Mouse (Mus musculus) NIH3T3 (cell line): ENCODE data around the gene Ppp2r3a.

Experiments used
- DNase-seq: peaks from one replicate; pipeline ENCODE4 v3.0.0-alpha.2; 2012; ENCODE audit warnings: low read depth

Ppp2r3a gene

DNA sequence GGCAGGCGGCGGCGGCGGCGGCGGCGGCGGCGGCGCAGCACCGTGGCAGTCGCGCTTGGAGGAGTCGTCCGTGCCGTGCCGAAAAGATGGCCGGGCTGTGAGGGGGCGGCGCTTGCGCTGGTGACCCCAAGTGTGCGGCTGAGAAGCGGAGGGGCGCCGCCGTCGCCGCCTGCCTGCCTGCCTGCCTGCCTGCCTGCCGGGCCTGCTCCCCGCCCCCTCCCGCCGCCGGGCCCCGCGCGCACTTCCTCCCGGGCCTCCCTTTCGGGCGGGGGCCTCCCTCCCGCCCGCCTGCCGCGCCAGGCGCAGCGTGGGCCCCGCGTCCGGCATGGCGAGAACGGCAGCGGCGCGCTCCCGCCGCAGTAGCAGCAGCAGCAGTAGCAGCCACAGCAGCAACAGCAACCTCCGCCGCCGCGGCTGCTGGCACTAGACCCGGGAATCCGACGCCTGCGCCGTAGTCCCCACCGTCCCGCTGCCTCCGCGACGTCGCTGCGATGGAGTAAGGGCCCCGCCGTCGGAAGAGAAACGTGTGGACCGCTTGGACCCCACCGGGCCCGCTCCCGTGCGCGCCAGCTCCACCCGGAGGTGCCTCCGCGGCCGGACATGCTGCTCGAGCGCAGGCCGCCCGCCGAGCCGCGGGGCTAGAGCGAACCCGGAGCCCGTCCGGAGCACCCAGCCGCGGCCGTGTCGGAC, 177.1 kb downstream of the Ppp2r3a start:
- peak; percentile 81 for DNase-seq

DNA sequence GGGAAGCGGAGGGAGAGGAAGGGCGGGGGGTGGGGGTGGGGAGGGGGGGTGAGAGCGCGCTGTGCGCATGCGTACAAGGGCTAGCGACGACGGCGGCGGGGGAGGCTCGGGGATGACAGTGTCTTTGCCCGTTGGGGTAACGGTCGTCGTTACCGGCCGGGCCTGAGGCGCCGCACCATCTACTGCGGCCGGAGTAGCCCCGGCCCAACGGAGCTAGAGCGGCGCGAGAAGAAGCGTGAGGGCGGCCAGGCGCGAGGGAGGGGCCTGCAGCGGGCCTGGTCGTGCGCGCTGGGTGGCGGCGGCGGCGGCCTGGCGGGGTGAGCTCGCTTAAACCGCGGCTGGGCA, 177.6 kb downstream of the Ppp2r3a start, which contains the start of gene Msl2:
Gene Msl2 (plus strand): TSS at position 115 of the 345 bp plus-strand sequence.
- no peak for DNase-seq

DNA sequence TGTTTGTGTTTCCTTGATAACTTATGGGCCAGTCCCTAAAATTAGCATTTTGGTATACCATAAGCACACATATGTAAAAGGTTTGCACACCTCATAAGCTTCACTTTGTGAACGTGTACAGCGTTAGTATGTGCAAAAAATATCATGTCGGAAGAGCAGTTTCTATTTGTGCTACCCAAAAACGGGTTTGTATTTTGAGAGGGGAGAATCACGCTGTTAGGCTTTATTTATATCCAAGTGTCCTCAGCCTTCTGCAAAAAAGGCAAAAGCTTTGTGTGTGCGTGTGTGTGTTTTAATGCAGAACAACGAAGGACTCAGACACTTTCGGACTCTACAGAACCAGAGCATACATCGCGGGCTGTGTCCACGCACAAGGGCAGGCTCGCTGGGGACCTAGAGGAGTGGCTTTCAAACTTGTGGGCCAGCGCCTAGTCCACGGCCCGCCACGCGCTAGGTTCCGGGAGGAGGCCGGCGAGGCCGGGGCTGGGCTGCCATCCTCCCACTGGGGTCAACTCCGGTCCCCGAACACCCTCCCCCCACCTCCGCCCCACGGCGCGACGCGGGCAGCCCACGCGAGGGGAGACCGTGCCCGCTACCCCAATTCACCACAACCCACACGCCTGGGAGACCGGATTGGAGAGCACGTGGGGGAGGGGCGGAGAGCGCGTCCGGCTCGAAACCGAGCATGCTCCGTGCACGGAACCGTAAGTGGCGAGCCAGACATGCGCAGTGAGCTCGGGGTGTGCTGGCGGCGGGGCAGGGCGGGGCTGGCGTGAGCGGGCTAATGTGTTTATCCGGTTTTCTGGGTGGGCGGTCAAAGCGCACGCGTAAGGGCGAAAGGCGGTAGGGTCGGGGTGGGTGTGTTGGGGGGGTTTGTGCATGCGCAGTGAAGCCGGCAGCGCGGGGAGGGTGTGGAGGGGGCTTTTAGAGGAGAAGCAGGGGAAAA, 178.3 kb downstream of the Ppp2r3a start:
- DNase-seq = peak; percentile 98

DNA sequence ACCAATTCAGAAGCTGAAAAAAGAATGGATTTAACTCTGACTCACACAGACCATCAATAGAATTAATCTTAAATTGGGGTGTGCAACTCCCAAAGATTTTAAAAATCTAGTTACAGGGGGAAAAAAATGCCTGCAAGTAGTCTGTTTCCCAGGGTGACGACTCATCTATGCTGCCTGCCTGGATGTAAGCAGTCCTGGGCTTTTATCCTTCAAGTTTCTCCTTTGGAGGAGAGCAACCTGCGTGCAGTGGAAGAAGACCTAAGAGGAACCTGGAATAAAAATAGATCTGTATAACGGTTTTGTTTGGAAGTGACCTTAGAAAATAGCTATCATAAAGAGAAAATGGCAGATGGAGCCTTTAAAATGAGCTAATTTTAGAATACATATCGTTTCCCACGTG, 179.1 kb downstream of the Ppp2r3a start:
- DNase-seq = peak; percentile 38

DNA sequence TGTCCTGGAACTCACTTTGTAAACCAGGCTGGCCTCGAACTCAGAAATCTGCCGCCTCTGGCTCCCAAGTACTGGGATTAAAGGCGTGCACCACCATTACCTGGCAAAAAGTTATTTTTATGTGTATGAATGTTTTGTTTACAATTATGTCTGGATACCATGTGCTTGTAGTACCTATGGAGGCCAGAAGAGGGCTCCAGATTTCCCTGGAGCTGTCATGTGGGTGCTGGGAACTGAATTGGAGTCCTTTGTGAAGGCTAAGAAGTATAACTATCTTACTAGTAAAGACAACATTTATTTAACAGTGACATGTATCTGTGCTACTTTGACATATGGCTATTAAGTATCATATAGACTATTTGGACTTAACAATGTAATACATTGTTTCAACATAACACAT, 181.8 kb downstream of the Ppp2r3a start:
- DNase-seq = peak; percentile 24

DNA sequence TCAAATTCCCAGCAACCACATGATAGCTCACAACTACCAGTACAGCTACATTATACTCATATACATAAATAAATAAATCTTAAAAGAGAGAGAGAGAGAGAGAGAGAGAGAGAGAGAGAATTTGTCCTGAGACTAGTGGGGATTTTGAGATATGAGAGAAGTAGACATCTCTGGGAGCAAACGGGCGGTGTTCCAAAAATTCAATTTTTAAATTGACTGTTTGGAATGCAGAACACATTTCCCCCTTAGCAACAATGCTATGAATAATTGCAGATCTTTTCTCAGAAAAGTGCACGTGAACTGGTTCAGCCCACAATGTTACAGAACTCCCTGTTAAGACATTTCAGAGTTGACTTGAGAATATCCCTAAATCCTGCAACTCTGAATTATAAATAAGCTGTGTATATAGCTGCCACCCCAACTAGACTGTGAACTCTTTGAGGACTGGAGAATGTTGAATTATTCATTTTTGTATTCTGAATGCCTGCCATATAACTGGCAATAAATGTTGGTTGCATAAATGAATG, 186.5 kb downstream of the Ppp2r3a start:
- DNase-seq = no peak

DNA sequence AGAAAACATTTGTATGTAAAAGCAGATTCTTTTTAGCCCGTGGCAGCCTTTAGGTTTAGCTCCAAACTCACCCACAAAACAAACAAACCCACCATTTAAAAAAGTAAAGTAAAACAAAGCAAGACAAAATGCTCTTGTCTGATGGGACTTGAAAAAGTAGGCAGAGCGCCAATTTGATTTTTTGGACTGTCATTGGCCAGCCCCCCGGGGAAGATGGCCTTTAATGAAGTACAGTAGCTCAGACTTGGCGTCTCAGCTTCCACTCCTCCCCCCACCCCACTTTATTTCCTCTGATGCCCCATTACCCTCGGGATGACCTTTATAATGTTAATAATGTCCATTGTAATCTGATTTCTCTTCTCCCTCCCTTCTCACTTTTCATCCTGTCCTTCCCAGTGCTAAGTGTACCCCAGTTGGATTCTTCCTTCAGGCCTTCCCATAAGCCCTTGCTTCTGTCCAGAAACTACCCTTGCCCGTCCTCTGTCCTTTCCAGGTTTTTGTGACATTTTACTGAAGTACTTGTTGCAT, 189.3 kb downstream of the Ppp2r3a start:
- DNase-seq = no peak

DNA sequence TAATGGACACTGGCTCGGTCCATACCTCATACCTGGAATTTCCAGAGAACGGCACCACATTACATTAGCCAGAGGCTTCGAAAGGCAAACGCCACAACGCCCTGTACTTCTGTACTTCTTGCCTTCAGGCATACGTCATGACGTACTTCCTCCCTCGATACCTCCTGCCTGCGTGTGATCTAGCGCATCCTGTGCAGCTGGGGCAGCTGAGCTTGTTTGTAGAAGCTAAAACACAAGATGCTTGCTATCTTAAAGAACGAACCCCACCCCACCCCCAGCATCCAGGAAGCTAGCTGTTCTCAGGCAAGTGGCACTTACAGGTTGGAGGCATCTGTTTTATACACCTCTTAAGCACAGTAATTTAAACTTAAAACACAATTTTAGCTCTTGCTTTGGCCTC, 190.6 kb downstream of the Ppp2r3a start:
- no peak for DNase-seq

DNA sequence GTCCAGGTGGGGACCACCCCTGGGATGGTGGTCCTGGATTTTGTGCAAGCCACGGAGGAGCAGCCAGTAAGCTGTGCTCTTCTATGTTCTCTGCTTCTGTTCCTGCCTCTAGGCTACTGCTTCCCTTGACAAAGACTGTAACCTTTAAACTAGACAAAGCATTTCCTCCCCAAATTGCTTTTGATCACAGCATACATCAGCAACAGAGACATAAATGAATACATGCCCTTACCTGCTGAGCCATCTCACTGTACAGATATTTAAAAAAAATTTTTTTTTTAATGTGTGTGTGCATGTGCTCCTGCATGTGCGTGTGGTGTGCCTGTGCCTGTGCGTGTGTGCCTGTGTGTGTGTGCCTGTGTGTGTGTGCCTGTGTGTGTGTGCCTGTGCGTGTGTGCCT, 194.4 kb downstream of the Ppp2r3a start:
- no peak for DNase-seq
